Mouse (Mus musculus): ENCODE results near the gene Sec23ip. TPM values are rescaled to one million over a fixed set of nuclear protein-coding genes. Genes with fewer than 3 reads are reported as not detected.

The Sec23ip gene
- polyA plus RNA-seq, 1 experiment from 2014 or later: 16.2 TPM

DNA sequence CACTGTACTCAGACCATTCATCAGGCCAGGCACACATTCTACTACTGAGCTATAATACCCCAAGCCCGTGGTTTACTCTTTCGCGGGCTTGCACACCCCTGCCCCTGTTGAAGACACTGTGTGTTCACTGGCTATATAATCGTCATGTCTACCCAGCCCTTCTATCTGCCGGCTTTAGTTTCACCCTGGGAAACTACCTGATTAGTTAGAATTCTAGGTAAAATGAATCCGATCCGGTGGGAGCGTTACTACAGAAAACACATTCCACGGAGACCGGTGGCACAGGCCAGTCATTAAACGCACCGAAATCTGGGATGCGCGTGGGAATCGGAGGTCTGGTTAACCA is 5.7 kb upstream of the Sec23ip start:
- Histone ChIP-seq H3K4me3 (replicated peaks) (peak overlapping the region; percentile 93), H3K4me2 (peak overlapping the region; percentile 97), H3K9me3 (replicated peaks) (no peaks in the 10 kb centered on the region), H3K4me1 (replicated peaks) (peaks cover 47% of the 10 kb centered on the region), H3K27me3 (peaks cover 12% of the 10 kb centered on the region), H3K27ac (replicated peaks) (0 out of 2 replicates have a peak overlapping the region, but pooled peaks have one; percentile 4), H3K9ac (peak overlapping the region; percentile 91), H3K36me3 (replicated peaks) (peaks cover 4% of the 10 kb centered on the region)
- 3% methylated on average over 15 of the region's 15 CpGs for WGBS (ENCODE audit: insufficient replicate concordance)
- no peak for ATAC-seq (ENCODE audit: insufficient read depth)

GRCm38 (mm10) chr7:128739462-128740277 is 5.1 kb upstream of the Sec23ip start:
- Histone ChIP-seq H3K27ac (replicated peaks) (peak overlapping the region; percentile 79), H3K4me3 (replicated peaks) (peak overlapping the region; percentile 93), H3K9ac (peak overlapping the region; percentile 91), H3K9me3 (replicated peaks) (no peaks in the 10 kb centered on the region), H3K36me3 (replicated peaks) (peaks cover under 1% of the 10 kb centered on the region; the same call in 1 of the 2 replicates), H3K4me2 (peak overlapping the region; percentile 97), H3K4me1 (replicated peaks) (peaks cover 52% of the 10 kb centered on the region), H3K27me3 (peaks cover 12% of the 10 kb centered on the region)
- peak; percentile 47 for ATAC-seq (ENCODE audit: insufficient read depth)
- under 1% methylated on average over 69 of the region's 80 CpGs for WGBS (ENCODE audit: insufficient replicate concordance)

DNA sequence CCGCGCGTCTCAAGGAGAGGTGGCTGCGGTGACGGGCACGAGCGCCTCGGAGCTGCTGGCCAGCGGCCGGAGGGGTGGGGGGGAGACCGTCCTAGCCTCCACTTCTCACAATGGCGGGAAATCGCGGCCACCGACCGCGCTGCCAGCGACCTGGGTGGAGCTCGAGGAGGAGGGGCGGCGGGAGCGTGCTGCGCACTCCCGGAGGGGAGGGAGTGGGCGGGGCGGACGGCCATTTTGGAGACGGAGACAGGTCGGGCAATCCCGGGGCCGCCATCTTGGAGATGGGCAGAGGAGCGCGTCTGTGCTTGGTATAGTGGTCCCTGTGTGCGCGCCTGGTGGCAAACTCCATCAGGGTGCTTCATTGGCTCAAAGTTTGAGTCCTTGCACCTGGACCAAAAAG is 4.4 kb upstream of the Sec23ip start, which contains the start of gene Mcmbp:
Gene Mcmbp, minus strand, starts transcription at position 162 of the 400 bp plus-strand sequence.
- H3K4me1 ChIP-seq (replicated peaks): peaks cover 53% of the 10 kb centered on the region
- H3K4me3 ChIP-seq (replicated peaks): peak within 1 kb of the TSS; percentile 93
- peaks cover 12% of the 10 kb centered on the region for H3K27me3 ChIP-seq
- H3K4me2 ChIP-seq: peak within 1 kb of the TSS; percentile 97
- H3K36me3 ChIP-seq (replicated peaks): no peaks in the 10 kb centered on the region; the same call in 1 of the 2 replicates
- H3K9ac ChIP-seq: peak within 1 kb of the TSS; percentile 91
- H3K9me3 ChIP-seq (replicated peaks): no peaks in the 10 kb centered on the region
- ATAC-seq (ENCODE audit: insufficient read depth): peak; percentile 80
- under 1% methylated on average over 35 of the region's 35 CpGs for WGBS (ENCODE audit: insufficient replicate concordance)
- H3K27ac ChIP-seq (replicated peaks): peak within 1 kb of the TSS; percentile 79

DNA sequence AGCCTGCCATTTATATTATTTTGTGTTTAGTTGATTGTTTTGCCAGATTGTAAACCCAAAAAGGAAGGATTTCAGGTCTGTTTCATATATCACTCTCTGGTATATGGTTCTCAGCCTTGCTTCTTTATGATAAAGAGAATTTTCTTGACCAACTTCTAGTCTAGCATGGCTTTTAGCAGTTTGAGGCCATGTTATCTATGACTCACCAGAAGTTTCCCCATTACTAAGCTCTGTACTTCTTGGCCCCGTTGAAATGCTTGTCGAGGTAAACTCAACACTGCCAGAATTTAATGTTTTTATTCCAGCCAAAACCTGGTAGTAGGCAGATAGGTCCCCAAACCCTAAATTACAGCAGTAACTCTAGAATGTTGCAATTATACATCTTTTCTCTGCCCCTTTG is 845 bp upstream of the Sec23ip start:
- peak overlapping the region; percentile 73 for H3K4me2 ChIP-seq
- peaks cover 60% of the 10 kb centered on the region for H3K4me1 ChIP-seq (replicated peaks)
- H3K27me3 ChIP-seq: peaks cover 12% of the 10 kb centered on the region
- no peak overlapping the region for H3K4me3 ChIP-seq (replicated peaks)
- H3K9me3 ChIP-seq (replicated peaks): no peaks in the 10 kb centered on the region
- no peak overlapping the region for H3K9ac ChIP-seq
- ATAC-seq (ENCODE audit: insufficient read depth): no peak
- no peaks in the 10 kb centered on the region for H3K36me3 ChIP-seq (replicated peaks)
- no peak overlapping the region for H3K27ac ChIP-seq (replicated peaks)
- WGBS (ENCODE audit: insufficient replicate concordance): 20% methylated on average over 2 of the region's 2 CpGs

GRCm38 (mm10) chr7:128746151-128746550 is 1.4 kb downstream of the Sec23ip start:
- H3K27me3 ChIP-seq: peaks cover 10% of the 10 kb centered on the region
- no peak for ATAC-seq (ENCODE audit: insufficient read depth)
- WGBS (ENCODE audit: insufficient replicate concordance): 80% methylated on average over 10 of the region's 10 CpGs
- H3K27ac ChIP-seq (replicated peaks): peak overlapping the region; percentile 83; the same call in 1 of the 2 replicates
- H3K9ac ChIP-seq: peak overlapping the region; percentile 85; the same call in 1 of the 2 replicates
- peaks cover 14% of the 10 kb centered on the region for H3K36me3 ChIP-seq (replicated peaks)
- peak overlapping the region; percentile 84 for H3K4me3 ChIP-seq (replicated peaks)
- H3K4me1 ChIP-seq (replicated peaks): peaks cover 58% of the 10 kb centered on the region
- H3K4me2 ChIP-seq: peak overlapping the region; percentile 73
- no peaks in the 10 kb centered on the region for H3K9me3 ChIP-seq (replicated peaks)

- Histone ChIP-seq H3K4me1 (replicated peaks) (peaks cover 58% of the 10 kb centered on the region), H3K27ac (replicated peaks) (peak overlapping the region; percentile 61), H3K4me2 (peak overlapping the region; percentile 49), H3K9ac (0 out of 2 replicates have a peak overlapping the region, but pooled peaks have one; percentile 10), H3K36me3 (replicated peaks) (peaks cover 37% of the 10 kb centered on the region), H3K27me3 (no peaks in the 10 kb centered on the region), H3K4me3 (replicated peaks) (0 out of 2 replicates have a peak overlapping the region, but pooled peaks have one; percentile 8), H3K9me3 (replicated peaks) (no peaks in the 10 kb centered on the region)
- ATAC-seq (ENCODE audit: insufficient read depth): peak; percentile 68
- 12% methylated on average over 3 of the region's 3 CpGs for WGBS (ENCODE audit: insufficient replicate concordance)
Observed at GRCm38 (mm10) chr7:128748758-128749157, 4.0 kb downstream of the Sec23ip start.

DNA sequence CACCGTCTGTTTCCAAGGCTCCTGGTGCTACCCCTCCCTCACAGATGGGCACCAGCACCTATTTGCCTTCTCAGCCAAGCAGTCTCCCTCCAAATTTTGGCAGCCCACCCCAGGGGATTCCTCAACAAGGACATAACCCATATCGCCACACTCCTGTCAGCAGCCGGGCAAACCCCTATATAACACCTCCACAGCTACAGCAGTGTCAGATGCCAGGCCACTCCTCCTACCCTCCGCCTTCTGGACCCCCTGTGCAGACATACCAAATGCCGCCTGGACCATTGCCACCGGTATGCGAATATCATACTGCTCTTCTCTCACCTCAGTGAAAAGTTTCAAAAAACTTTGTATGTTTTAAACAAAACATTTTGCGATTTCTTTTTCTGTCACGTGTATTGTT is 5.6 kb downstream of the Sec23ip start:
- Histone ChIP-seq H3K4me2 (no peak overlapping the region), H3K27ac (replicated peaks) (no peak overlapping the region), H3K9me3 (replicated peaks) (no peaks in the 10 kb centered on the region), H3K4me3 (replicated peaks) (no peak overlapping the region), H3K36me3 (replicated peaks) (peaks cover 52% of the 10 kb centered on the region), H3K27me3 (no peaks in the 10 kb centered on the region), H3K4me1 (replicated peaks) (peaks cover 50% of the 10 kb centered on the region), H3K9ac (no peak overlapping the region)
- no peak for ATAC-seq (ENCODE audit: insufficient read depth)
- 83% methylated on average over 9 of the region's 9 CpGs for WGBS (ENCODE audit: insufficient replicate concordance)

DNA sequence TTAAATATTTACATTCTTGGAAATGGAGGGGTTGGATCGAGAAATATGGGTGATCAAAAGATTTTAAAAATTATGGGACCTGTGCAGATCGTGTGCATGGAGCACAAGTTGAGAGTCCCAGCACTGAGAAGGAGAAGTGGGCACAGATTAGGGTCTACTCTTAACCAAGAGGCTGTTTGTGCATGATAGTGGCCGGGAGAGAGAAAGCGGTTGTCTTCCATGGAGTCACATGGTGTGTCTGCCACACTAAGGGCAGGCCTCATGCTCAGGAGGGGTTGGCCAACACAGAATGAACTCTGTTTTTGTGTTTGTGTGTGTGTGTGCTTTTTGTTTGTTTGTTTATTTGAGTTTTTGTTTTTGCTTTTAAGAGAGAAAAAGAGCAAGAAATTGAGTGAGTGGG is 7.3 kb downstream of the Sec23ip start:
- Histone ChIP-seq H3K9ac (no peak overlapping the region), H3K9me3 (replicated peaks) (no peaks in the 10 kb centered on the region), H3K27ac (replicated peaks) (no peak overlapping the region), H3K27me3 (no peaks in the 10 kb centered on the region), H3K36me3 (replicated peaks) (peaks cover 68% of the 10 kb centered on the region), H3K4me2 (no peak overlapping the region), H3K4me1 (replicated peaks) (peaks cover 32% of the 10 kb centered on the region), H3K4me3 (replicated peaks) (no peak overlapping the region)
- 51% methylated on average over 4 of the region's 4 CpGs for WGBS (ENCODE audit: insufficient replicate concordance)
- no peak for ATAC-seq (ENCODE audit: insufficient read depth)

DNA sequence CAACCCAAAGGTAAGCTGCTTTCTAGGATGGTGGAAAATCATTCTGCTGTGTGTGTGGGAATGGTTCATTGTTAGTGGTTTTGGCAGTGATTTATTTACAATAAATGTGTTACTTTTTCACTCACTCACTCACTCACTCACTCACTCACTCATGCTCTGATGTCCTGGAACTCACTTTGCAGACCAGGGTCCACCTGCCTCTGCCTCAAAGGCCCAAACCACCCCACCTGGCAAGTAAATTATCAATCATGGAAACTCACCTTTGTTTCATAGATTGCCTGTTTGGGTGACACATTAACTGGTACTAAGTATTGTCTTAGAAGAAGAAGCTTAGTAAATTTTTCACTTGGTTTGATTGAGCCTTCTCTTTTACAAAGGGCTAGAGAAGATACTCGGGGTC is 10.7 kb downstream of the Sec23ip start:
- H3K4me3 ChIP-seq (replicated peaks): no peak overlapping the region
- H3K9ac ChIP-seq: no peak overlapping the region
- H3K4me1 ChIP-seq (replicated peaks): no peaks in the 10 kb centered on the region
- H3K4me2 ChIP-seq: no peak overlapping the region
- no peaks in the 10 kb centered on the region for H3K27me3 ChIP-seq
- H3K27ac ChIP-seq (replicated peaks): no peak overlapping the region
- peaks cover 95% of the 10 kb centered on the region for H3K36me3 ChIP-seq (replicated peaks)
- no peak for ATAC-seq (ENCODE audit: insufficient read depth)
- no peaks in the 10 kb centered on the region for H3K9me3 ChIP-seq (replicated peaks)
- WGBS (ENCODE audit: insufficient replicate concordance): 74% methylated on average over 1 of the region's 1 CpGs

DNA sequence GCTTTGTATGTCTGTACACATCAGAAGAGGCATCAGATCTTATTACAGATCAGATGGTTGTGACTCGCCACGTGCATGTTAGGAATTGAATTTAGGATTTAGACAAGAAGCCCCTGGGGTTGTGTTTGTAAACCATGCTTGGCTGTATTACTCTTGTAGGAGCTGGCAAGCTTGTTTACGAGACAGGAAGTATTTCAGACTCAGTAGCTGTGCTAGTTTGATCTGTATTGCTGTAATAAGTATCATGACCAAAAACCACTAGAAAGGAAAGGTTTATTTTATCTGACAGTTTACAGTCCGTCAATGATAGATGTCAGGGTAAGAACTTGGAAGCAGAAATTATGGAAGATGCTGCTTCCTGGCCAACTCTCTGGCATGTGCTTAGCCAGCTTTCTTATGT is 14.2 kb downstream of the Sec23ip start:
- ATAC-seq (ENCODE audit: insufficient read depth): no peak
- H3K27ac ChIP-seq (replicated peaks): no peak overlapping the region
- no peak overlapping the region for H3K4me2 ChIP-seq
- H3K9ac ChIP-seq: no peak overlapping the region
- H3K4me1 ChIP-seq (replicated peaks): no peaks in the 10 kb centered on the region
- no peak overlapping the region for H3K4me3 ChIP-seq (replicated peaks)
- WGBS (ENCODE audit: insufficient replicate concordance): 78% methylated on average over 4 of the region's 4 CpGs
- peaks cover 98% of the 10 kb centered on the region for H3K36me3 ChIP-seq (replicated peaks)
- no peaks in the 10 kb centered on the region for H3K9me3 ChIP-seq (replicated peaks)
- H3K27me3 ChIP-seq: no peaks in the 10 kb centered on the region

DNA sequence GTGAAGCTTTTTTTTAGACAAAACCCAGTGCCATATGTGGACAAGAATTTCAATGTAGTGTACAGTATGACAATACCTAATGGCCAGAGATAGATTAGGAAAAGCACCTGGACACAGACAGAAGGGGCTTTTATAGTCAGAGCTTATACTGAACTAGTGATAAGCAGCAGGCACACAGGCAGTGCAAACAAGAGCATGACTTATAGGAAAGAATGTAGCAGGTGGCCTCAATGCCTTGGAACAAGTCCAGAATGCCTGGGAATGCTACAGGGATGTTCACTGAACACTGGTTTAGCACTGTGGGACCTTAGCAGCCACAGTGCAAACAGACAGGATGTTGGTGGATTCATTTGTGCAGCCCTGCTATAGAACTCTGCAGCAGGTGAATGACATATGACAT is 22.0 kb downstream of the Sec23ip start:
- no peaks in the 10 kb centered on the region for H3K27me3 ChIP-seq
- H3K4me2 ChIP-seq: no peak overlapping the region
- H3K9ac ChIP-seq: no peak overlapping the region
- H3K36me3 ChIP-seq (replicated peaks): peaks cover 93% of the 10 kb centered on the region
- no peak for ATAC-seq (ENCODE audit: insufficient read depth)
- H3K4me1 ChIP-seq (replicated peaks): no peaks in the 10 kb centered on the region
- H3K9me3 ChIP-seq (replicated peaks): no peaks in the 10 kb centered on the region
- no peak overlapping the region for H3K4me3 ChIP-seq (replicated peaks)
- no peak overlapping the region for H3K27ac ChIP-seq (replicated peaks)
